ENCODE assay signal across 20 mouse cellular contexts in genomic region chr12:91295436-91295835, GRCm38 (mm10).
DNase-seq lines count a peak whose midpoint lies in the region; ATAC-seq and TF ChIP-seq lines count a peak whose summit lies in the region.
"Had no signal": no experiment of that assay in that cellular context is flagged by ENCODE, and none has a peak within 500 bp of the region (broad histone marks: within the 10 kb centered on the region; RNA-seq: fewer than 3 reads in every experiment).

No protein-coding gene starts in this region.

- H3K36me3 ChIP-seq in hindbrain, embryonic 15.5 days: no peaks in the 10 kb centered on the region
- no peaks in the 10 kb centered on the region for H3K36me3 ChIP-seq in hindbrain, embryonic 12.5 days
- H3K36me3 ChIP-seq in midbrain, embryonic 14.5 days (ENCODE audit: control insufficient read depth, insufficient read depth, low read length): no peaks in the 10 kb centered on the region
- H3K36me3 ChIP-seq in midbrain, postnatal 0 days (ENCODE audit: insufficient read depth, low read length): no peaks in the 10 kb centered on the region
- H3K36me3 ChIP-seq in liver, embryonic 16.5 days (ENCODE audit: control insufficient read depth, insufficient read depth): peaks cover 13% of the 10 kb centered on the region

- 0 out of 2 replicates have a peak overlapping the region, but pooled peaks have one; percentile 0 for H3K27ac ChIP-seq in hindbrain, embryonic 15.5 days (replicated peaks)
- no peak overlapping the region for H3K27ac ChIP-seq in hindbrain, embryonic 12.5 days
- H3K27ac ChIP-seq in midbrain, embryonic 14.5 days (replicated peaks; ENCODE audit: low read depth, low read length): no peak overlapping the region
- no peak overlapping the region for H3K27ac ChIP-seq in midbrain, postnatal 0 days (ENCODE audit: low read depth, low read length)
- H3K27ac ChIP-seq in liver, embryonic 16.5 days (ENCODE audit: low read length): 0 out of 2 replicates have a peak overlapping the region, but pooled peaks have one; percentile 41
- H3K27ac ChIP-seq: embryonic facial prominence, embryonic 12.5 days; forebrain, embryonic 12.5 days; heart, embryonic 10.5 days had no signal

- no peaks in the 10 kb centered on the region for H3K27me3 ChIP-seq in hindbrain, embryonic 15.5 days
- H3K27me3 ChIP-seq in hindbrain, embryonic 12.5 days: no peaks in the 10 kb centered on the region
- no peaks in the 10 kb centered on the region for H3K27me3 ChIP-seq in midbrain, embryonic 14.5 days (ENCODE audit: control insufficient read depth, insufficient read depth, low read length)
- H3K27me3 ChIP-seq in midbrain, postnatal 0 days (ENCODE audit: insufficient read depth, low read length): no peaks in the 10 kb centered on the region
- H3K27me3 ChIP-seq in liver, embryonic 16.5 days (ENCODE audit: control insufficient read depth, insufficient read depth, low read depth, low read length): no peaks in the 10 kb centered on the region
- H3K27me3 ChIP-seq: embryonic facial prominence, embryonic 12.5 days; forebrain, embryonic 12.5 days had no signal

- 78% methylated on average over 3 of the region's 3 CpGs for WGBS in hindbrain, embryonic 15.5 days
- WGBS in hindbrain, embryonic 12.5 days: 89% methylated on average over 3 of the region's 3 CpGs
- 74% methylated on average over 3 of the region's 3 CpGs for WGBS in midbrain, embryonic 14.5 days
- 55% methylated on average over 3 of the region's 3 CpGs for WGBS in midbrain, postnatal 0 days
- 88% methylated on average over 3 of the region's 3 CpGs for WGBS in liver, embryonic 16.5 days (ENCODE audit: insufficient replicate concordance)

- peak; percentile 21 for DNase-seq in midbrain, embryonic 14.5 days
- no peak for DNase-seq in midbrain, postnatal 0 days (ENCODE audit: low spot score)
- no peak for DNase-seq in left cerebral cortex, postnatal 4 days
- DNase-seq in lung, adult 18-20 months: no peak
- DNase-seq: adrenal gland, postnatal 10 days; cerebellum, adult 11-12 months; cerebellum, adult 9-10 months; cerebellum, postnatal 25 days; gastrocnemius, postnatal 10 days; heart, adult 18-20 months; heart, postnatal 10 days; heart, postnatal 4 days had no signal

- no peak overlapping the region for H3K4me3 ChIP-seq in hindbrain, embryonic 15.5 days
- no peak overlapping the region for H3K4me3 ChIP-seq in hindbrain, embryonic 12.5 days
- no peak overlapping the region for H3K4me3 ChIP-seq in midbrain, embryonic 14.5 days (replicated peaks; ENCODE audit: low read depth, low read length)
- H3K4me3 ChIP-seq in midbrain, postnatal 0 days (ENCODE audit: low read depth, low read length): no peak overlapping the region
- no peak overlapping the region for H3K4me3 ChIP-seq in liver, embryonic 16.5 days (ENCODE audit: low read depth, low read length)
- H3K4me3 ChIP-seq: embryonic facial prominence, embryonic 12.5 days; forebrain, embryonic 12.5 days; heart, embryonic 10.5 days had no signal

- no peaks in the 10 kb centered on the region for H3K4me1 ChIP-seq in hindbrain, embryonic 15.5 days (replicated peaks)
- H3K4me1 ChIP-seq in hindbrain, embryonic 12.5 days: no peaks in the 10 kb centered on the region
- H3K4me1 ChIP-seq in midbrain, embryonic 14.5 days (ENCODE audit: control insufficient read depth, insufficient read depth, low read length): no peaks in the 10 kb centered on the region
- H3K4me1 ChIP-seq in midbrain, postnatal 0 days (ENCODE audit: insufficient read depth, low read length): no peaks in the 10 kb centered on the region
- H3K4me1 ChIP-seq in liver, embryonic 16.5 days (ENCODE audit: control insufficient read depth, low read depth, low read length): peaks cover 11% of the 10 kb centered on the region
- H3K4me1 ChIP-seq: embryonic facial prominence, embryonic 12.5 days; forebrain, embryonic 12.5 days; heart, embryonic 10.5 days had no signal

- H3K4me2 ChIP-seq in hindbrain, embryonic 15.5 days: no peak overlapping the region
- no peak overlapping the region for H3K4me2 ChIP-seq in hindbrain, embryonic 12.5 days (replicated peaks)
- H3K4me2 ChIP-seq in midbrain, embryonic 14.5 days (ENCODE audit: low read length): no peak overlapping the region
- H3K4me2 ChIP-seq in midbrain, postnatal 0 days (ENCODE audit: low read depth, low read length, poor library complexity, severe bottlenecking): no peak overlapping the region
- 0 out of 2 replicates have a peak overlapping the region, but pooled peaks have one; percentile 12 for H3K4me2 ChIP-seq in liver, embryonic 16.5 days (ENCODE audit: low read depth, low read length)
- H3K4me2 ChIP-seq: embryonic facial prominence, embryonic 12.5 days; forebrain, embryonic 12.5 days had no signal

- intact Hi-C loops in left cerebral cortex, postnatal 4 days (cut with DNase I): no loop called here

- ATAC-seq in hindbrain, embryonic 15.5 days (ENCODE audit: low FRiP score, low read depth): no peak
- no peak for ATAC-seq in hindbrain, embryonic 12.5 days (ENCODE audit: low FRiP score)
- ATAC-seq in midbrain, embryonic 14.5 days (ENCODE audit: low FRiP score, low TSS enrichment): no peak
- no peak for ATAC-seq in midbrain, postnatal 0 days (ENCODE audit: low FRiP score)
- ATAC-seq in erythroid progenitor cell, adult 5-6 weeks (replicated peaks; ENCODE audit: low FRiP score, poor library complexity, severe bottlenecking): peak; percentile 19; the same call in 1 of the 2 replicates
- ATAC-seq in liver, embryonic 16.5 days (ENCODE audit: low read depth): peak; percentile 7; the same call in 1 of the 2 replicates
- ATAC-seq: forebrain, embryonic 16.5 days had no signal

- H3K9ac ChIP-seq in hindbrain, embryonic 15.5 days: no peak overlapping the region
- no peak overlapping the region for H3K9ac ChIP-seq in hindbrain, embryonic 12.5 days
- no peak overlapping the region for H3K9ac ChIP-seq in midbrain, embryonic 14.5 days (replicated peaks; ENCODE audit: low read length)
- H3K9ac ChIP-seq in midbrain, postnatal 0 days (replicated peaks; ENCODE audit: low read length, poor library complexity, severe bottlenecking): no peak overlapping the region
- no peak overlapping the region for H3K9ac ChIP-seq in liver, embryonic 16.5 days (ENCODE audit: low read depth, low read length)
- H3K9ac ChIP-seq: embryonic facial prominence, embryonic 12.5 days; forebrain, embryonic 12.5 days had no signal

- no peaks in the 10 kb centered on the region for H3K9me3 ChIP-seq in hindbrain, embryonic 15.5 days
- 0 out of 2 replicates have a peak, but pooled peaks cover 4% of the 10 kb centered on the region for H3K9me3 ChIP-seq in hindbrain, embryonic 12.5 days (replicated peaks)
- H3K9me3 ChIP-seq in midbrain, embryonic 14.5 days (ENCODE audit: control insufficient read depth, low read length): no peaks in the 10 kb centered on the region
- H3K9me3 ChIP-seq in midbrain, postnatal 0 days (ENCODE audit: low read length): no peaks in the 10 kb centered on the region
- H3K9me3 ChIP-seq in liver, embryonic 16.5 days (replicated peaks; ENCODE audit: control insufficient read depth, low read length): no peaks in the 10 kb centered on the region
- H3K9me3 ChIP-seq: forebrain, embryonic 12.5 days; heart, embryonic 10.5 days had no signal

- no peak for TF ChIP-seq CTCF in midbrain, postnatal 0 days (IDR thresholded peaks at IDR 0.05)

Comparison
In these comparisons a context has a peak if more than half of its experiments do, and no peak if none do; other contexts are left out.
1. H3K27ac ChIP-seq: peak in hindbrain, embryonic 15.5 days (single experiment) and liver, embryonic 16.5 days (single experiment); none in hindbrain, embryonic 12.5 days (single experiment), midbrain, embryonic 14.5 days (single experiment) and midbrain, postnatal 0 days (single experiment).
2. ATAC-seq: peak in erythroid progenitor cell, adult 5-6 weeks (single experiment) and liver, embryonic 16.5 days (single experiment); none in hindbrain, embryonic 15.5 days (single experiment), hindbrain, embryonic 12.5 days (single experiment), midbrain, embryonic 14.5 days (single experiment) and midbrain, postnatal 0 days (single experiment).